Mouse (Mus musculus): ENCODE measurements around the gene Zfp11.

GRCm38 (mm10) chr5:129687621-129688020 is 17.7 kb upstream of the Zfp11 start:
- TF ChIP-seq POLR2A (IDR thresholded peaks at IDR 0.05; ENCODE audit: borderline replicate concordance, low read depth, low read length): no peak
- no peak for TF ChIP-seq CTCF (IDR thresholded peaks at IDR 0.05; ENCODE audit: low read depth, low read length)

All from bone marrow macrophage, adult 2 months (primary cell).